Mouse (Mus musculus) liver, adult 2 months (tissue): ENCODE results near the gene Pip5k1b.

ENCODE experiments used
- CTCF ChIP-seq: fragments of 200-500 bp; IDR thresholded peaks from 2 replicates; pipeline ENCODE4 v1.5.1; 2011; ENCODE audit warnings: low read depth, low read length, control low read depth
- POLR2A ChIP-seq: fragments of 200-500 bp; IDR thresholded peaks from 2 replicates; pipeline ENCODE4 v1.6.1; 2011; ENCODE audit warnings: low read length, control low read depth; ENCODE audit not compliant: insufficient read depth; ENCODE audit errors: extremely low read depth

GRCm38 (mm10) chr19:24543386-24544350 lies 12.0 kb downstream of the Pip5k1b start:
- TF ChIP-seq POLR2A: no peak
- no peak for TF ChIP-seq CTCF
